Mouse (Mus musculus): ENCODE measurements around the gene Mdfic.
A peak's percentile ranks its signal among the peaks of the same experiment; 100 is the strongest.
"Not testable (repeated sequence)": the region's sequence is repeated elsewhere in the genome, so short reads cannot be mapped to it uniquely, and the experiment has no call there.

The Mdfic gene

DNA sequence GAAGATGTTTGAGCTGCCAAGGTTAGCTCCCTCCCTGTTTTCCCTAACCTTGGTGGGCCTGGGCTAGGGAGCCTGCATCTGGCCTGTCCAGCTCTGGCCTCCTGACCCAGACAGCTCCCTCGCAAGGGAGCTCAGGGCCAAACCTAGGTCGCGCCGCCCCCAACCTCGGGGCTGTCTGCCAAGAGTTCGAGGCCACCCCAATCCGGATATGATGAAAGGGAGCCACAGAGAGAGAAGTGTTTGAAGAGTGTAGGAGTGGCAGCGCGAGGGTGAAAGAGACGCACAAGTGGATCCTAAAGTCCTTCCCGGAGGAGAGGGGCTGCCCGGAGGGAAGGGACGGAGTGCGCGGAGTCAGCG, at the start of gene Mdfic:
TSS of gene Mdfic (plus strand) at position 201 of the 357 bp plus-strand sequence.
- no peak for DNase-seq (ENCODE audit: low read depth)

DNA sequence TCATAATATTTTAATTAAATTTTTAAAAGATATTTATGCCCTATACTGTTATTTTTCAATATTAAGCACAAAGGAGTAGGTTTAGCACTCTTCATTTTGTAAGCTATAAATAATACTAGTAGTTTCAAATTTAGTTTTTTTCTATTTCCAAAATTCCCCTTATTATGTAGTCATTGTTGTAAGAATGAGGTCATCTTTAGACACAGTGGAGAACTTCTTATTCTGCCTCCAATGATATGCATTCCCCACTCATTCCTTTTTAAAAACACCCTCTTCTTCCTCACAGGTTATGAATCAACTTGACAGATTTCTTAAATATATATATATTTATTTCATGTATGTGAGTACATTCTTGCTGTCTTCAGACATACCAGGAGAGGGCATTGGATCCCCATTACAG, 49.1 kb upstream of the Mdfic start:
- peak; percentile 20 for DNase-seq (ENCODE audit: low read depth)

DNA sequence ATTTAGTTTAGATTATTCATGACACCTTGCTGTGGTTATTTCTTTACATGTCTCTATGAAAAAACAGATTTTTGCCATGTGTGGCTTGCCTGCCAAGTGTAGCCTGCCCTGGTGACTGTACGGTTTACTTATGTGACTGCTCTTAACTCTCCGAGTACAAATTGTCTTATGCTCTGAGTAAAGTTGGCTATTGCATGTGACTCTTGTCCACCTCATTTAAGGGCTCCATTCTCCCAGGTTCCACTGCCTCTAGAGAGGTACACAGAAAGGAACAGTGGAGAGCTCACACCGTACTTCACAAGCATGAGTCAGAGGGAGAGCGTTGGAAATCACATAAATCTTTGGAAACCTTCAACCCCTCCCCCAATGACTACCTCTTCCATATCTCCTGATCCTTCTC, 10.4 kb upstream of the Mdfic start:
- no peak for DNase-seq (ENCODE audit: low read depth)

DNA sequence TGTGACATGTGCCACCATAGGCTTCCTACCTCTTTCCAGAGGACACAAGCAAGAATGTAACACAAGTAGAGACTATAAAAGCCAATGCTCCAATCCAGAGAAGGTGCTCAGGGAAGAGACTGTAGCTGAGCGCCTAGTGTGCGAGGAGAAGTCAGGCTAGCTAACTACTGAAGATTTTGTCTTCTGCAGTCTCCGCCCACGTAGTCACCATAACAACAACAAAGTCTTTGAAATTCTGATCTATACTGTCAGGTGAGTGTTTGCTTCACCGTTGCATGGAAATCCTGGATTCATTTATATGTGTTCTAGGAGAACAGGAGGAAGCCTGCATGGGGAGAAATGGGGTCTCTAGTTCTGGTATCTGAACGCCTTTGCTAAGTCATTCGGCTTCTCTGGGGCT, 9.8 kb upstream of the Mdfic start:
- DNase-seq (ENCODE audit: low read depth), result peak; percentile 60

DNA sequence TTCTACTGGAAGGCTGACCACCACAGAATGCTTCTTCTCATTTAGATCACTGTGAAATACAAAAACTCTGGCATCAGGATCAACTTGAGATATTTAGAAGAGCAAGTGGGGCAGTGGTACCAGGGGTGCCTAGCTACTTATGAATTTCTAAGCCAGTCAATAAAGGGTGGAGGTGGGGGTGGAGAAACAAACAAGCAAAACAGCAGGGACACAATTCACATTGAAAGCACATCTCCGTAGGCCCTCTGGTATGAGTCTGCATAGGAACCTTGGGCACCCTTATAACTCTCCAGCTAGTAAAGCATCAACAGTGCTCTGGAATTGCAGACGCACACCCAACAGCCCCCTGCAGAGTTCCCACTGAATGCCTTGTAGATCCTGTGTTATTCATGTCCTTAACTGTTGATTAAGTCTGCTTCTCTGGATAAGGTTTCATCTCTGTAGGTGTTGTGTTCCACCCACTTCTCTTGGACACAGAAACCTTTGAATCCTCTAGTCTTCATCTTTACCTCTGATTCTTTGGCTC, 7.5 kb upstream of the Mdfic start:
- no peak for DNase-seq (ENCODE audit: low read depth)

DNA sequence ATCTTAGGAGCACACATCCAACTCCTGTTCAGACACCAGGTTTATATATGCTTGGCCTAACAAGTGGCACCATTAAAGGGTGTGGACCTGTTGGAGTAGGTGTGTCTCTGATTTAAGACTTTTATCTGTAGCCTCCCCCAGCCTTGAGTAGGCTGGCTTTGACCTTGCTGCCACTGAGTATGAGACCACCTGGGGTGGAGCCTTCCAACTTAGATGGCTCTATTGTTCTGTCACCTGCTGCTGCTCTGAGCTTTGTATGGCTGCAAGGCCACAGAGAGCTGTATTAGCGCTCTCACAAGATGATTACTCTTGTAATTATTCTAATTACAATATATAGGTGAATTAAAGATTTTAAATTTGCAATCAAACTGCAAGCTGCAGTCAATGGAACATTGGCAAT, 6.4 kb upstream of the Mdfic start:
- not testable (repeated sequence) for DNase-seq (ENCODE audit: low read depth)

DNA sequence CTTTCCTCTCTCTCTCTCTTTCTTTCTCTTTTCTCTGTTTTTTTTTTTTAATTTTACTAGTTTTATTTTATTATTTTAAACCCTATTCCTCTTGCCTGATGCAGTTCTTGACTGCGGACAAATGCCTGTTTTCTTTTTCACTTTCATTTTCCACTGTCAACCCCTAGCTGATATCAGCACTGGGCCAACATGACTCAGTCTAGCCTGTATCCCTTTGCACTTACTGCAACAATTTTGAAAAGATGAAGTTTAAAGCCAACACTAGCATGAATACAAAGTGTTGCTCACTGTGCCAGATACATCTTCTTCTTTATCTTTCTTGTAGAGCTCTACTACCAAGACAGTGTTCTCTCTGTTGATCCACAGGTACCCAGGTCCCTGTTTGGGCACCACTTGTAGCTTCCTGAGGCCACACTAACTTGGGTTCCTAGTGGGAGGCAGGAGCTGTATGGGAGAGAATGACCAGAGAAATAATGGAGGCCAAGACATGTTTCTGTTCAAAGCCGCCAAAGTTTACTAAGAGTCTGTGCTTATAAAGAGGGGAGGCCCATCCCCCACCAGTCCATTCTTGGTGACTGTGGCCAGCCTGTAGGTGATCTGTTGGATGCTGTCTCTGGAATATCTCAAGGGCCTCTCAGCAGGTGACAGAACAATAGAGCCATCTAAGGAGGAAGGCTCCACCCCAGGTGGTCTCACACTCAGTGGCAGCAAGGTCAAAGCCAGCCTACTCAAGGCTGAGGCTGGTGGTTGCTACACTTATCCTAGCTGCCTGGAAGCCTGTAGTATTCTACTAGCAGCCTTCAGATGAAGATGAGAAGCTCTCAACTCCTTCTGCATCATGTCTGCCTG, 5.2 kb upstream of the Mdfic start:
- peak; percentile 64 for DNase-seq (ENCODE audit: low read depth)

DNA sequence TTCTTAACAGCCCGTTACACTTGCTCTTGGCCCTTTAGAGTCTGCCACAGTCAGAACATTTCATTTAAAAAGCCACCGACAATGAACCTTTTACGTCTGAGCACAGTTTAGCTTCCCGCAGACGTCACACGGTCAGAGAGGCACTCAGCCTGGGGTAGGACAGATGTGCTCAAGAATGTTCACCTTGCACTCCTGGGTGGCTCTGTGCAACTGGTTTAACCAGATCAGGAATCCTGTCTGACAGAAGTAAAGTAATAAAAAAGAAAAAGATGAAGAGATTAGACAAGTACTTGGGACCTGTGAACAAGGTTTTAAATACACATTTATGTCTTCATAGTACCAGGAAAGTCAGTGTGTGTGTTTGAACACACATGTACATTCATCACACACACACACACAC, 542 bp upstream of the Mdfic start:
- peak; percentile 34 for DNase-seq (ENCODE audit: low read depth)

DNA sequence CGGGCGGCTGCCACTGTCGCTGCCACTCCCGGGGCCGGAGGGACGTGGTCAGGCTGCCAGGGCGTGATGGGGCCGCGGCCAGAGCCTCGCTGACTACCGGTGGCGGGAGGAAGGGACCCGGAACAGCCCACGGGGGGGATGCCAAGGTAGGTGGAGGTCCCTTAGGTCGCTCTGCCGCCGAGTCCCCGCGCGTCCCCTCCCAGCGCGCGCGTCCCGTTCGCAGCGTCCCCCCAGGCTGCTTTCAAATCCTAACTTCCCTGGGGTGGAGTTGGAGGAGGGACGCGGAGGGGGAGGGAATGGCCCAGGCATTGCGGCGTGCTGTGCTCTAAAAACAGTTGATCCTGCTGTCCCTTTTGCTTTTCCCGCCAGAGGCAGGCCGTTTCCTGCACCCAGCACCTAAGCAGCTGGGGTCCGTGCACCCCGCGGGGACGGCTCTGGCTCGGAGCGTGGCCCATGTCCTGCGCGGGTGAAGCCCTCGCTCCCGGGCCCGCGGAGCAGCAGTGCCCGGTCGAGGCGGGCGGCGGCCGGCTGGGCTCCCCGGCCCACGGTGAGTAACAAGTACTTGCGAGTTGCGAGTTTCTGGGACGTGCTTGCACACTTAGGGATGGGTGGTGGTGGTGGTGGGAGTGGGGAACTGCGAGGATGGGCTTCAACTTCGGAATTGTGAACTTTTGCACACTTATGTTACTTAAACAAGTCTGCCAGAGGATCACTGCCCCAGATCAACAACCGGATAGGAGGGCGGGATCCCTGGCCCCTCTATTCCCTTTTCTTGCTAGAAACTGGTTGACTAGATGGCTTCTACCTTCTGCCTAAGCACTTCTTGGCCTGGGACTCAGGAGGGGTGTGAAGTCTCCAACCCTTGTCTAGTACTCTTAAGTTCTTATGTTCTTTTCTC, 606 bp downstream of the Mdfic start:
- peak; percentile 68 for DNase-seq (ENCODE audit: low read depth)

DNA sequence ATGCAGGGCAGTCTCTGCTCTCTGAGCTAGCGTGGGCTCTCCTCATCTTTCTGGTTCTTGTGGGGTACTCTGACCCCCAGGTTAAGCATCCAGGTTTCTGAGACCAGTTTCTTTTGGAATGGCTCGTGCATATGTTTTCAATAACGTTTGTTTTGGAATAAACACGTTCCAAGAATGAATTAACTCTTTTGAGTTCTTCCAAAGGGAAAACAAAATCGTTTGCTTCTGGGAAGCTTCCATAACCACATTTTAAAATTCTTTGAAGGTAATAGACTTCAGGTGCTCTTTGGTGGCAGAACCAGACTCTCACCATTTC, 1.2 kb downstream of the Mdfic start:
- DNase-seq (ENCODE audit: low read depth), result no peak

DNA sequence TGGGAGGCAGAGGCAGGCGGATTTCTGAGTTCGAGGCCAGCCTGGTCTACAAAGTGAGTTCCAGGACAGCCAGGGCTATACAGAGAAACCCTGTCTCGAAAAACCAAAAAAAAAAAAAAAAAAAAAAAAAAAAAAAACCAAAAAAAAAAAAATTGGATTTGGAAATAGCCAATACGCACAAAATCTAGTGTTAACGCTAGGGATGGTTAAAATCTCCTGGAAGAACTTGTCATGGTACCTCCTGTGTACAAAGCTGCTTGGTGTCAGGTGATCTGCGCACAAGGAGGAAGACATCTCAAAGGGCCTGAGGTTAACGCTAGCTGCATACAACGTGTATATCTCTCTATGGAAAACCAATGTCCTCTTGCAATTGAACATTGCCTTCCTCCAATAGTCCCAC, 2.2 kb downstream of the Mdfic start:
- DNase-seq (ENCODE audit: low read depth), result not testable (repeated sequence)

DNA sequence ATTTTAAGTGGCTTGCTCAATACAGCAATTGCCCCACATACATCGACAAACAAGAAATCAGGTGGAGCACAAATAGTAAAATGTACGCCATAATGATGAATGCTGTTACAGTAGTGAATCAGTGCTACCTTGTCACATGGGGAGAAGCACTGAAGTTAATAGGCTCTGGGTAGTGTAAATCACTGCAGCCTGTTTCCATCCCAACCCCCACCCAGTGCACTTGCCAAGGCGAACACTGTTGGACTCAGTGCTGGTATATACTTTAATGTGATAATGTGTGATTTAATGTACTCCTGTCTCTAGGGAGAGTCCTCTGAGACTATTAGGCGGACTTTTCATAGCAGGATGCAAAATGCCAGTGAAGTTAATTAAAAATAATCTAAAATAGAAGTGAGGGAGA, 3.8 kb downstream of the Mdfic start:
- no peak for DNase-seq (ENCODE audit: low read depth)

DNA sequence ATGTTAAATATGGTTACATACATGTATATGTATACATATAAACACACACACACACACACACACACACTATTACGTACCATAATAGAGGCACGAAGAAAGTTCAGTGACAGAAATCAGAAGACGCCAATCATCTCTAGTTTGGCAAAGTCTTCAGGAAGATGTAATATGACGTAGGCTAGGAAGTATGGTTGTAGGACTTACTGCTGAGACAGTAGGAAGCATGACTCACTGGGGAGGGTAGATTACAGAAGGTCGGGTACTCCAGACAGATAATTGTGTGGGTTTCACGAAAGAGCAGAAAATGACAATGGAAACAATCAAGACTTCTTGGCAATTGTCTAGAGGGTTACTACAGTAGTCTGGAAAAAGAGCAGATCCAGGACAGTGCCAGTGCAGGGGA, 6.0 kb downstream of the Mdfic start:
- peak; percentile 37 for DNase-seq (ENCODE audit: low read depth)

DNA sequence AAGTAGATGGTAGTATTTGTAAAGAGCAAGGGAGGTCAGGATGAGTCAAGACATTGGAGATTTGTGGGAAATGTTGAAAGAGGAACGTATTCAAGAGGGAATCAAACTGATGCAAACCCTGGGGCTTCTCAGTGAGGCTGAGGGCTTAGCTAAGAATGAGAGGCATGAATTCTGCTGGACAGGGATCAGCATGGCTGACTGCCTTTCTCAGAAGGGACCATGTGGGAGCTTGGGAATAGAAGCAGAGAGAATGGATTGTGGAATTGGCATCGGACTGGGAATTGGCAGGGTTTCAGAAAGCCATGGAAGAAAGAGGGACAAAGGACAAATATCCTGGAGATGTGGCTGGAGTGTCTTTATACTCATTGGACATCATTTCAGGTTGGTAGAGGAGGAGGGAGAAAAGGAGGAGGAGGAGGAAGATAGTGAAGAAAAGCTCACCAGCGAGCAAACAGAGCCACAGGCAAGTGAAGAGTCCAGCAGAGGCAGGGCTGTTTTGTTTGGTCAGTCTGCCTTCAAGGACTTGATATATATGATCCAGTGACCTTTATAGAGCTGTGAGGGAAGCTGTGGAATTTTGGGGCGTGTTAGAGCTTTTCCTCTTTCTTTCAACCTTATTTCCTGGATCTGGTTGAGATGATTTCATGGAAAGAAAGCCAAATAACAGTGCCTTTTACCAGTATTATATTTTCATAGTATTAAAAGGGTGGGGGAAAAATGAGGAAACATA, 7.4 kb downstream of the Mdfic start:
- no peak for DNase-seq (ENCODE audit: low read depth)

DNA sequence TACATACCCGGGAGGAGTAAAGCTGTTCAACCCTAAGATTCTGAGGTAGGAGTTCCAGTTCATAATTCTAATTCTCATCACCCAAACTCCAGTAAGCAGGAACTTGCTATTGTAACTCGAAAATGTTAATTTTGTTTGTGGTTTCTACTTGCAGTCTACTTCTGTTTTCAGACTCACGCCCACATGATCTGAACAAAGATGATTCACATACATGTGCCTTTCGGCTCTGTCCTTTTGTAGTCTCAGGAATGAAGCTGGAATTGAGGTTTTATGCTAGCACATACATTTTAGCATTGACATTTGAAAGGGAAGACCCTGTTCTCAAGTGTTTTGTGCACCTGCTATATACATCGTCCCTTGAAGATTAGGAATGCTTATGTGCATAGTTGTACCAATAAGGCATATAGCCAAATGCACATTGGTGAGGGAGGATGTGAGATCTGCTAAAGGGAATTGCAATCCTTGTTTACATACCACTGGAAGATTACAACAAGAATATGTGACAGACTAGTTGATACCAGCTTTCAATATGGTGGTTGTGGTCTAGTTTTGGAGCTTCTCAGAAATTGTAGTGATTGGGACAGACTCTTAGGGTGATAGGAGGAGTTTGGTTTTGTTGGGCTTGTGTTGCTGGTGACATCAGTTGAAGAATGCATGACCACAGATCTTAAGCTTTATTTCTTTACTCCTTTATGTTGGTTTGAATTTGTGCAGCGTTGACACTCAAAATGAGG, 8.6 kb downstream of the Mdfic start:
- peak; percentile 54 for DNase-seq (ENCODE audit: low read depth)

DNA sequence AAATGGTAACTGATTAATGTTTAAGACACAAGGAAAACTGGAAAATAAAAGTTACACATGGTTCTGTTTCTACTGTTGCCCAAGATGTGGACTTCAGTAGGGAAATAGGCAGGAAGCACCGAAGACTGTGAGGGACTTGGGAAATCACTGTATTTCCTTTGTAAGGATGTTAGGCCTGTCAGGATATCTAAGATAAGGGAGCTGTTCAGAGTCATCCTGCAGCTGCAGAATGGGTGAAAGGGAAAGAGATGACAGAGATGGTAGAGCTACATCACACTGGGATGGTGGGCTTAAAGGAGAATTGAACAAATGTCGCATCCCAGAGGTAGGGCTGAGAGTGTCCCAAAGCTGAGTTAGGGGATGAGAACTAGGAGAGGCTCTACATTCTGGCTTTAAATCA, 9.8 kb downstream of the Mdfic start:
- DNase-seq (ENCODE audit: low read depth), result no peak

DNA sequence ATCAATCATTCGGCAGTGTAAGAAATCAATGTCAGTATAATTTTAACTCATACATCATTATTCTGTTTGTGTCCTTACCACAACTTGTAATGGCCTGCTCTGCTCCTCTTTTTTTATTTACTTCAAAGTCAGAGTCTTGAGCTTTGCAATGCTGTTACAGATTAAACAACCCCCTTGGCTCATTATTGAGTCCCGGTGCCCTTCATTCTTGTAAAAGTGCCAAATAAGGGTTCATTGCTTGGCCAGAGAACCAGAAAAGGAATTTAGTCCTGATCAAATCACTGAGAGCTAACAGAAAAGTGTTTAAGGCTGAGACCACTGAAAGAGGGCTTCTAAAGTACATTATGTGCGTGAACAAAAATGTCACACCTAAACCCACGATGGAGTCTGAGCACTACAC, 10.2 kb downstream of the Mdfic start:
- DNase-seq (ENCODE audit: low read depth), result no peak

DNA sequence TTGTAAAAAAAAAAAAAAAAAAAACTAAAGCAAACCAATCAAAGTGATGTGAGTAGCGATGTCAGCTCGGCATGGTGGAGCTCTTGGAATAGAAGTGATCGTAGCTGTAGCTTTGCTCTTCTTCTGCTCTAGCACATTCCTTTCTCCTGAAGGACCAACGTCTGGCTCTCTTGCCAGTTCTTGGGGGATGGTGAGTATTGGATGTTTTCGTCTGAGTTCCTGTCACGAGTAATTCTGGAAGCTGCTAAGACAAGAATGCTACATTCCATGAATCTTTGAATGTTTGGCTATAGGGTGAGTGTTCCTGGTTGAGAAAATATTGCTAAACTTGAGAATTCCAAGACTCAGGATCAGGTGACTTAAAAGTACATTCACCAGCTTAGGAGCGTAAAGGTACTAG, 11.0 kb downstream of the Mdfic start:
- no peak for DNase-seq (ENCODE audit: low read depth)

DNA sequence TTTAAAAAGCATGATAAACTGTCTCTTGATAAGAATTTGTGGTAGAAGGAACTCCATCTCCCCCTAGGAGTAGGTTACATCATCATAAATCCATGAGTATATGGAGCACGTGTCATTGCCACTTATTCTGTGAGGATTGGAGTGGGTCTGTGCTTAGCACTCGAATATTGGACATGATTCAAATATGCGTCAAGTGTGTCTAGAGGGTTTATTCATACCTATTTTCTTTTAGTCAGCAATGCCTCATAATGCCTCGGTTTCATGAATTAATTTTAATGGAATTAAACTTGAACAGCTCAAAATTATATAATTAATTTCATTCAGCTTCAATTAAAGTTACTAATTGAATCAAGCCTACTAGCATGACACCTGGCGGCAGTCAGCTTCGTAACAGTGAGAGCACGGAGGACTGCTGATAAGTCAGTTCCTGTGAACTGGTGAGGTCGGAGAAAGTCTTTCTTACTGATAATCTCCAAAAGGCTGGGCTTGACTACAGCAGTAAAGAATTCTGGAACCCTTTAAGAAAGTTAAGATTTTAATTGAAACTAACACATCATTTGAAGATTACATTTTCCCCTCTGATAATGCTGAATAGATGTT, 17.0 kb downstream of the Mdfic start:
- DNase-seq (ENCODE audit: low read depth), result no peak

DNA sequence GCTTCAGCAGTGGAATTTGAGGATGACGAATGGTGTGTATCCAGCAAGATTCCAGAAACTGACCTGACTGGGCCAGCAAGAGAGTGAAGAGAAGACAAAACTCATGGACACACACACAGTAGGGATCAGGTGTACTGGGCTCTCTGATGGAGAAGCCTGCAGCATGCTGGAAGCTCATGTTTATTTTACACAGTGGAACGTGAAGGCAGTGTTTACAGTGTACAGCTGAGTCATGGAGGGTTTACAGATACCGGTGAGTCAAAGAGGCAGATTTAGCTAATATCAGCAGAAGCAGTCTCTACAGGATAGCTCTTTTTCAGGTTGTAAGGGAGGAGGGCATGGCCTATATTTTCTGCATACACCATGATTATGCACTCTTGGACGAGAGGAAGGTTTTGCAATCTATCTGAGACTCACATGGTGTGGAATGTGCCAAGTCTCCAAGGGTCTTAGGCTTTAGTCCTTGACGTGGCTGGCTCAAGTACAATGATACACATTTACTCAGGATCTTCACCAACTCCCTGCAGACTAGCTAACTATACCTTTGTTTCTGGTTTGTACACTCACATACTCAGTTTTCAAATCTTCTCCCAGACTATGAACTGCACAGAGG, 18.0 kb downstream of the Mdfic start:
- no peak for DNase-seq (ENCODE audit: low read depth)

DNA sequence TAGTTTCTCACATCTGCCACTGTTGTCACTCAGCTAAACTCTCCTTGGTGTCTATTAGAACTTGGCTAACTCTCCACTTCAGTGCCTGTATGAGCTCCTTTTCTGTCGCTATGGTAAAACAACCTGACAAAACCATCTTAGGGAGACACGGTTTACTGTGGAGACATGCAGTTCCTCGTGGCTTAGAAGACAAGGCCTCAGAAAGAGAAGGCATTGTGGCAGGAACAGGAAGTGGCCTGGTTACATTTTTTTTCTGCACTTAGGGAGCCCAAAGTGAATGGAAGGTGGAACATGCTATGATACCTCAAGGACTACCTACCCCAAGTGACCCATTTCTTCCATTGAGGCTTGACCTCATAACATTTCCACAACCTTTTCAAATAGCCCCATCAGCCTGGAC, 18.7 kb downstream of the Mdfic start:
- peak; percentile 43 for DNase-seq (ENCODE audit: low read depth)

Measured in induced T-regulatory cell, adult 2 months (primary cell).